Mouse (Mus musculus) erythroblast, adult 5-6 weeks (primary cell): ENCODE measurements around the gene Rps6kb2. TPM values are rescaled to one million over a fixed set of nuclear protein-coding genes. Genes with fewer than 3 reads are reported as not detected.

Source experiments
- ATAC-seq: replicated peaks from 2 replicates; pipeline ENCODE4 v1.8.0; 2016; ENCODE audit warnings: moderate number of reproducible peaks, mild to moderate bottlenecking, moderate TSS enrichment, inconsistent platforms; ENCODE audit not compliant: poor library complexity, low FRiP score, severe bottlenecking
- total RNA-seq, 2 experiments: library from RNA; stranded (forward) in 1 of 2; stranded (reverse) in 1 of 2; fragments of 150-400 nt in 1 of 2; fragments of 200-764, 138-1000 nt in 1 of 2; gene quantifications; 2 replicates each; pipeline versions ENCODE4 v1.2.3 to v1.2.4; 2015 to 2017; ENCODE audit warnings: low replicate concordance in 2 of 2

Gene Rps6kb2
- total RNA-seq, 2 experiments from 2014 or later, result 7.1 to 23.9 TPM

DNA sequence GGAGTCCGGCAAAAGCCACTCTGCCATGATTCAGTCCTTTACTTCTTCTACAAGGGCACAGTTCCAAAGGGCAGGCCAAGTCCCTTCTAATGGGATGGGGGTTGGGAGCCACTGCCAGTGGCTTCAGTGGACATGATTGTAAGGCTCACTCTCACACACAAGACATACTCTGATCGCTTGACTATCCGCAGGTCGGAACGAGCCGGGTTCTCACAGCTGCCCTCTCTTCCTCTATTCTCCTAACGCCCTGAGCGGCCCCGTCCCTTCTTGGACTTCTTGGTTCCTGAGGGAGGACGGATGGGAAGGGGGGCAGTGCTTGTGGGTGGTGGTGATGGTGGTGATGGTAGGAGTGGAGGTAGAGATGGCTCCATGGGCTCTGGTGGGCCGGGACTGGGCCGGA is 6.4 kb downstream of the Rps6kb2 start:
- ATAC-seq, result no peak

DNA sequence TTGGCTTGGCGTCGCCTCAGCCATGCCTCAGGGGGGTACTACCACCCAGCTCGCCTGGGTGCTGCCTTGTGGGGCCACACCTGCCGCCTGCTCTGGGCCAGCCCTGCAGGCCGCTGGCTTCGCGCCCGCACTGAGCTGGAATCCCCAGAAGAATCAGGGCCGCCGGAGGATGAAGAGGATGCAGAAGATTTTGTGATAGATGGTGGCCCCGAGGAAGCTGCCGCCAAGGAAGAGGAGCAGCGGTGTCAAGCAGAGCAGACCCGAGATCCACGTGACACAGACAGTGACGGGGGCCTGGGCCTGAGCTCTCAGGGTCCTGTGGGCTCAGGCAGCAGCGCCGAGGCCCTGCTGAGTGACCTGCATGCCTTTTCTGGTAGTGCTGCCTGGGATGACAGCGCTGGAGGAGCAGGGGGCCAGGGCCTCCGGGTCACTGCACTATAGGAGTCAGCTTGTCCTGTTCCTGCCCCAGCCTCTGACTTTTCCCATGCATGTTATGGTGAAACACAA is 7.0 kb downstream of the Rps6kb2 start:
- ATAC-seq, result no peak

GRCm38 (mm10) chr19:4155223-4156072 is 7.7 kb downstream of the Rps6kb2 start:
- no peak for ATAC-seq

DNA sequence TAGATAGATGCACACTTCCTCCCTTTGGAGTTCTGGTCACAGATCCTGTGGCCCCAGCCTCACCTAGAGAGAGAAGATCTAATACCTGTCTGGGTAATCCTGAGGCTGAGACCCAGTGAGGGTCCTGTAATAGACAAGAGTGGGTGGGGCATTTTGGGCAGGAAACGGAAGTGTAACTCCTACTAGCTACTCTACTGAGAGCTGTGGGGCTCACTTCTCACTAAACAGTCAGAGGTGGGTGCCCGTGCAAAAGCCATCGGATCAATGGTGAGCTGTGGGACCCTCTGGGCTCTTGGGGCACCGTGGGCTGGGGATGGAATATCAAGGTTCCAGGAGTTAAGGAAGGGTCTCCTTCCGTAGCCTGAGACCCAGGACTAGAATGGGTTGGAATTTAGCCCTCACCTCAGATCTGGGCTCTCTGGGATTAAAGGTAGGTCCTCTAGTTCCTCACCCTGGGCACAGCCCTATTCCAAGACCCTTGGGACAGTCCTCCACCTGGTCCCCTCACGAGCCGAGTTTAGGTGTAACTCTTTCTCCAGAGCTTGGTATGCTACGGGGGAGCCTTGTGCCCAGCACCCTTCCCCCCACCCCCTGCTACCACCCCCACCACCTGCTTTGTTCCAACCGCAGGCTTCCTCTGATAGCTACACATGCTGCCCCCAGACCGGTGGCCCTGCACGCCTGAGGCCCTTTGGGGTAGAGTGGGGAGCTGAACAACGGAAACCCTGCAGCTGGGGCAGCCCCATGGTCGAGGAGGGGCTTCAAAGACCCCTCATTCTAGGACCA is 8.5 kb downstream of the Rps6kb2 start:
- ATAC-seq, result no peak

DNA sequence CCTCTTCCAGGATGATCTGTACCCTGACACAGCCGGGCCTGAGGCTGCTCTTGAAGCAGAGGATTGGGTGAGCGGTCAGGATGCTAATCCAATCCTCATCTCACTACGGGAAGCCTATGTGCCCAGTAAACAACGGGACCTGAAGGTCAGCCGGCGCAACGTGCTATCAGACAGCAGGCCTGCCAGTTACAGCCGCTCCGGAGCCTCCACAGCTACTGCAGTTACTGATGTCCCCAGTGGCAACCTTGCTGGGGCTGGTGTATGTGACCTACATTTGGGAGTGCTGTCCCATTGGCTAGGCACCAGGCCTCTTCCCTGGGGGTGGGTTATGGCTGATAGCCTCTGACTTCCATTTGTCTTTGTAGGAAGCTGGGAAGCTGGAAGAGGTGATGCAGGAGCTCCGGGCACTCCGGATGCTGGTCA is 9.9 kb downstream of the Rps6kb2 start, which contains the start of gene Ptprcap:
Ptprcap (plus strand) TSS at position 373 of the 423 bp plus-strand sequence.
- ATAC-seq, result no peak

- ATAC-seq, result no peak
Measured at GRCm38 (mm10) chr19:4152445-4153231, 10.5 kb downstream of the Rps6kb2 start.

- no peak for ATAC-seq
Measured at GRCm38 (mm10) chr19:4151898-4152297, 11.3 kb downstream of the Rps6kb2 start.

DNA sequence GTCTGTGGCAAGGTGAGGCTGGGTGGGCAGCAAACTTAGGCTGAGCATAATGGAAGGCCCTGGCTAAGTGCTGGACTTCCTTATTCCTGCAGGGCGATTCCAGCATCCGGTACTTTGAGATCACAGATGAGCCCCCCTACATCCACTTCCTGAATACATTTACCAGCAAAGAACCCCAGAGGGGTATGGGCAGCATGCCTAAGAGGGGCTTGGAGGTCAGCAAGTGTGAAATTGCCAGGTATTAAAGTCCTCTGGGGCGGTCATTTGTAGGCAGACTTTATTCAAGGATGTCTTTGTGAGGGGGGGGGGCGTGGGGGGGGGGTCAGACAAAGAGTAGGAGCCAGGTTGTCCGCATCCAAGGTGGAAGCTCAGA is 11.7 kb downstream of the Rps6kb2 start:
- no peak for ATAC-seq

DNA sequence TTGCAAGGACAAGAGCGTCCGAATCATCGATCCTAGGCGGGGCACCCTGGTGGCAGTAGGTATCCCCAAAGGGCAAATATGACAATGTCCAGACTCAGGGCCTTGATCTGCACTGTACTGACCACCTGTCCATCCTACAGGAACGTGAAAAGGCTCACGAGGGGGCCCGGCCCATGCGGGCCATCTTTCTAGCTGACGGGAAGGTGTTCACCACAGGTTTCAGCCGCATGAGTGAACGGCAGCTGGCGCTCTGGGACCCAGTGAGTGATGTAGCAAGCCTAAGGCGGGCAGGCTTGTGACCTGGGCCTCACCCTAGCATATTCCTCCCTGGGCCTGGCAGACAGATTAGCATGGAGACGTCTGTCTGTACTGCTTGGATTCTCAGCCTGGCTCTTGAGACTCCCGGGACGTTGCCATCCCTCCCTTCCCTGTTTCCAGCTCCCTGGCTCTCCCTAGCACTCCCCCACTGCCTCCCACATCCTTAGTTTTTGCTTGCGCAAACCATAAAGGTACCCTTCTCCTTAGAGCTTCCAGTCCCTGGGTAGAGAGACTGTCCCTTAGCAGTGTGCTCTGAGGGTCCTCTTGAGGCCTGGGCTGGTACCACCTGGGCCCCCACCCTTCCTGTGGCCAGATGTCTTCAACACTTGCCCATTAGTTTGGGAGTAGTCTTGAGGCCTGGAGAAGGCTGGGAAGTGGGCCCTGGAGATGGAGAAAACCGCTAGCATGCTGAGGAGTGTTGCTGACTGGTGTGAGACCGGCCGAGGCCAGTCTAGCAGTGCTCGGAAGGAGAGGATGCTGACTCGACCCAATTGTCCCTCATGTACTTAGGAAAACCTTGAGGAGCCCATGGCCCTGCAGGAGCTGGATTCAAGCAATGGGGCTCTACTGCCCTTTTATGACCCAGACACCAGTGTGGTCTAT is 12.3 kb downstream of the Rps6kb2 start:
- no peak for ATAC-seq

DNA sequence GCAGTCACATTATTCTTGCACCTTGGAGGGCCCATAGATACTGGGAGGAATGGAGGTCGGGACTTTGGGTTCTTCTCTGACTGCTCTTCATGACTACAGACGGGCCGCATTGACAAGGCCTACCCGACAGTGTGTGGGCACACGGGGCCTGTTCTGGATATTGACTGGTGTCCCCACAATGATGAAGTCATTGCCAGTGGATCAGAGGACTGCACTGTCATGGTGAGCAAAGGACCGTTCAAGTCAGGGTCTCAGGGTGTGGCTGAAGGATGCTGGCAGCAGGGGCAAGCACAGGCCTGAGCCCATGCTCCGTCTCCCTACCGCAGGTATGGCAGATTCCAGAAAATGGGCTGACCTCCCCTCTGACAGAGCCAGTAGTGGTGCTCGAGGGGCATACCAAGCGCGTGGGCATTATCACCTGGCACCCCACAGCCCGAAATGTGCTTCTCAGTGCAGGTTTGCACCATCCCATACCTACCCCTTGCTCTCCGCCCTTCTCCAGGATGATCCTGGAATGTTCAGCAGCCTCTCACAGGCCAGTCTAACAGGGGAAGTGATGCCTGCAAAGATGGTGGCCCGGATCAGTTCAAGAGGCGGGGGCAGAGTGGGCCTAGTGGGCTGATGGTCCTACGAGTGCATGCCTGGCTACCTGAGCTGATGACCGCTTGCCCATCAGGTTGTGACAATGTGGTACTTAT is 13.2 kb downstream of the Rps6kb2 start:
- no peak for ATAC-seq

- no peak for ATAC-seq
Measured at GRCm38 (mm10) chr19:4149283-4149682, 13.9 kb downstream of the Rps6kb2 start.

DNA sequence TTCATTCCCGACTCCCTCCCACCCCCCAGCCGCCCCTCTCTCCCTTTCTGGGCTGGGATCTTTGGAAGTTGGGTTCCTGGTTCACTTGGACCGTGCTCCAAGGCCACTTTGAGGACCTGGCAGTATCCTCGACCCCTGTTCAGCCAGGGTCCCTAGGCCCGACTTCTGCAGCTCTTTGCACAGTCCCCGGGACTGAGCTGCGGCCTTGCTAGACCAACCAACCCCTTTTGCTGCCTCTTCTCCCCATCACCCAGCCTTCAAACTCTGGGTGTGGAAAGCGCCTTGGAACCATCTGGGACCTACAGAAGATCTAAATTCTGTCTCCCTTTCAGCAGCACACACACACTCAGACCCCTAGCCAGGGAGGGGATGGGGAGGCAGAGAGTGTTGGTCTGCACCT is 14.3 kb downstream of the Rps6kb2 start:
- ATAC-seq, result no peak

GRCm38 (mm10) chr19:4148491-4148806 is 14.7 kb downstream of the Rps6kb2 start, which contains the start of gene Coro1b:
TSS of gene Coro1b (plus strand) at chr19:4148619.
- ATAC-seq, result peak; percentile 84

DNA sequence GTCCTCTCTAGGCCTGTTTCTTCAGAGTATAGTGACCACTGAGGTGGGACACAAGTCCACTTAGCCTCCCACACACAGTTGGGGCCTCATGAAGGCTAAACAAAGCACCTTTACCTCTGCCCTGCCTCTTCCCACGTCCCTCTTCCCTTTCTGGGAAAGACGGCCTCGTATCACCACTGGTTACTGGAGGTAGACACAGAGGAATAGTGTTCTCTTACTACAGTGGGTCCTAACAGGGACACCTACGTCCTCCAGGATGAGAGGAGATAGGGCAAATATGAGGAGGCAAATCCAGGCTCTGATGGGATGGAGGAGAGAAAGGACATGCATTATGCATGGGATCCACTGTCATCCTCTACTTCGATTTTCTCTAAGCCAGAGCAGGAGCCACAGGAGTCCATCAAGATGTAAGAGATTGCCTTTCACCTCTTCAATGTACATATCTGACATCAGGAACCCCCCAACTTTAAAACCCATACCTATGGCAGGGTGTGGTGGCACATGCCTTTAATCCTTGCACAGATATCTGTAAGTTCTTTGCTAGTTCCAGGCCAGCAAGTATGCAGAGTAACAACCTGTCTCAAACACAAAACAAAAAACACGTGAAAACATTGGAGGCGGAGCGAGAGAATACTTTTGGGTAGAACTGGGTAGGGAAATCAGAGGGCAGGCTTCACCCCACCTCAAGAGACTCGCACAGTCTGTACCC is 15.2 kb downstream of the Rps6kb2 start:
- peak; percentile 20 for ATAC-seq

- no peak for ATAC-seq
Measured at GRCm38 (mm10) chr19:4147022-4147405, 16.1 kb downstream of the Rps6kb2 start.

GRCm38 (mm10) chr19:4146366-4147021 is 16.7 kb downstream of the Rps6kb2 start:
- ATAC-seq, result no peak

DNA sequence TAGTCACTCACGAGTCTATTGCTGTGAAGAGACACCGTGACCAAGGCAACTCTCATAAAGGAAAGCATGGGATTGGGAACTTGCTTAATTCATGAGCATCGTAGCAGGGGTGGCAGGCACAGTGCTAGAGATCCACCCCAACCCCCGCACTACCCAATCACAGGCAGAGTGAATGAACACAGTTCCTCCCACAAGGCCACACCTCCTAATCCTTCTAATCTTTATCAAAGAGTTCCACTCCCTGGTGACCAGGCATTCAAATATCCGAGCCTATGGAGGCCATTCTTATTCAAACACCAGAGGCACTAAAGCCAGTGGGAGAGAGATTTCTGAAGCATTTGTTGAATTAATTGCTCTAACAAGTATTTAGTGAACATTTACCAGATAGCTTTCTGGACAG is 17.2 kb downstream of the Rps6kb2 start:
- no peak for ATAC-seq
